Mouse (Mus musculus) Patski (cell line): ENCODE measurements around the gene Rab38. TPM values are rescaled to one million over a fixed set of nuclear protein-coding genes. Genes with fewer than 3 reads are reported as not detected.

Experiments used
- ATAC-seq: fragments of 100-300 bp; one replicate; pipeline ENCODE4 v1.8.0; 2021
- CTCF ChIA-PET: fragments of 350-600 bp; sonication (Branson Sonifier 250); formaldehyde crosslinking; loops from one replicate; lab custom pipeline; 2022; ENCODE audit warnings: inconsistent platforms; lab: Charles Lee
- POLR2A ChIA-PET: fragments of 350-600 bp; sonication (Branson Sonifier 250); formaldehyde crosslinking; loops from one replicate; lab custom pipeline; 2022; ENCODE audit warnings: antibody characterized with exemption, inconsistent platforms; lab: Charles Lee
- DNase-seq: peaks from one replicate; pipeline ENCODE4 v3.0.0-alpha.2; 2011; ENCODE audit warnings: low read depth, low spot score
- H3K27me3 ChIP-seq: fragments of 371-371 bp; one replicate; pipeline ENCODE4 v1.5.1; 2021
- CTCF ChIP-seq: fragments of 100-300 bp; IDR thresholded peaks from one replicate; pipeline ENCODE4 v1.5.1; 2021
- in situ Hi-C: fragments of 300-500 bp; cut with MboI; formaldehyde crosslinking; loops from 3 replicates; pipeline ENCODE4 v1.11.1; 2018; ENCODE audit warnings: low pct_unique_long_range_greater_than_20kb, mixed read lengths
- polyA plus RNA-seq: library from polyadenylated mRNA; unstranded; gene quantifications from one replicate; pipeline ENCODE4 v1.2.3, GENCODE M21; 2021

Gene Rab38
- polyA plus RNA-seq, 1 experiment from 2014 or later = 4.0 TPM

DNA sequence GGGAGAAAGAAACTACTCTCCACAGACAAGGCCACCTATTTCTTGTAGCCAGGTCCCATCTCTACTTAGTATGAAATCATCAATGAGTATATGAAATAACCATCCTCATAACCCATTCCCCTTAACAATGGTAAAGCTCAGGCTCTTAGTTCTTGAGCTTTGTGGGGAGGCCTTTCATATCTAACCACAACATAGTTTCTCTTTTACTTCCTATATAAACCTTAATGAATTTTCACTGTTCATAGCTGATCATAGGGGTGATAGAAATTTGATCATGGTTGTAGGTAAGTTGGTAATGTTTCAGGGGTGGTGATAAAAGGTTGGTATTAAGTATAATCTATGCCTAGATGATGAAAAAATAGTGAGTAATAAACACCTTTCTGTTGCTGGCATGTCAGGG is 12.6 kb downstream of the Rab38 start:
- in situ Hi-C loops = no loop called here
- TF ChIP-seq CTCF = no peak
- POLR2A ChIA-PET = interaction anchor here (0.7 kb wide), 1 partner anchor 17 kb away, joined by 4 read pairs; no protein-coding TSS in a partner anchor
- CTCF ChIA-PET = no interaction called here
- no peaks in the 10 kb centered on the region for H3K27me3 ChIP-seq
- ATAC-seq (no peak), DNase-seq (no peak)

DNA sequence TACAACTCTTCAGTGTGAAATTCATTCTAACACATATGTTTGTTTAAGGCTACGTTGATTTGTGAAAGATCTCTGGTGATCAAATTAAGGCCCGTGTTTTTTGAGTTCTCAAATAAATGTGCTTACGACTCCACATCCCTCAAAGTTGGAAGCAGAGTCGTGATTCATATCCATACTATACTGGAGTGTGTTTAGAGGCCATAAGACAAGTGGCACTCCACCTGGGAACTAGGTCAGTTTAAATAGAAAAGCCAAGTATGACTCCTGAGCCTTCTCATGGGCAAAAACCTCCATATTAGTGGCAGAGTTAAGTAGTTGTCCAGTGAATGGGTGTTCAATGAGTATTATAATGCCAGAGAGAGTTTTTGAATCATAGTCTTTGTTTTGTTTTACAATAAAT is 13.4 kb downstream of the Rab38 start:
- no peak for TF ChIP-seq CTCF
- ChIA-PET POLR2A (no interaction called here), CTCF (no interaction called here)
- ATAC-seq (no peak), DNase-seq (no peak)
- H3K27me3 ChIP-seq = no peaks in the 10 kb centered on the region
- in situ Hi-C loops = no loop called here

- no peak for TF ChIP-seq CTCF
- no peak for ATAC-seq
- ChIA-PET CTCF (no interaction called here), POLR2A (no interaction called here)
- no peaks in the 10 kb centered on the region for H3K27me3 ChIP-seq
- in situ Hi-C loops = no loop called here
- no peak for DNase-seq
These were observed 15.3 kb downstream of the Rab38 start for GRCm38 (mm10) chr7:88445320-88445903.

DNA sequence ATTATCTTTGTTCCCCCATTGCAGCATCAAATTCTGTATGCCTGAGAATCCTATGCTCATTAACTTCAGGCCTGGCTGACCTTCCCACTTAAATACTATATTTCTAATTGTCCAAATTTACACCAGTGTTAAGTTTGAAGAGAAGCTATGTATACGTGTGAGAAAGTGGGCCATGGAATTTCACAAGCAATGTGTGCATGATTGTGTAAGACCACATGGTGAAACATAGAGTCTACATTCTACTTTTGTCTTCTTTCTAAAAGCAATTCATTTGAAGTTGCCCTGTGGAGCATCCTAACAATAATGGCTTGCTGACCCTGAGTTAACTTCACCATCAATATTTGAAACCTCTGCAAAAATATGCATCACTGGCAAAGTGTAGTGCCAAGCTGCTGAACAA is 23.2 kb downstream of the Rab38 start:
- H3K27me3 ChIP-seq = no peaks in the 10 kb centered on the region
- no peak for DNase-seq
- ChIA-PET CTCF (interaction anchor here (1.4 kb wide), 1 partner anchor 9 kb away, joined by 5 read pairs; no protein-coding TSS in a partner anchor), POLR2A (no interaction called here)
- no peak for TF ChIP-seq CTCF
- in situ Hi-C loops = no loop called here
- no peak for ATAC-seq

DNA sequence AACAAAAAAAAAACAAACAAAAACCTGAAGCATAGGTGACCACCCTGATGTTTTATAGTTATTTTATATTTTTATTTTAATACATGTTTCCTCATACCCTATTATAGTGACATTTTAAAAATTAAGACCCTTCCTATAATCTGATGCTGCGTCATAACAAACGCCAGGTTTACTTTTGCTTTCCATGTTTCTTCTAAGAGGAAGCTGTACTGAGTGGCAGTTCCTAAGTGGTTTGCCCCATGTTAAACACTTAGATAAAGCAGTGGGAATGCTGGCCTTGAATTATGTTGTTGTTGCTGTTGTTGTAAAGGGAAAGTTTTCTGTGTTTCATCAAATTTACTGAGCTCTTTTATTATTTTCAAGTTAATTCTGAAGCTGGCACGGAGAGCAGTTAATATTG is 27.8 kb downstream of the Rab38 start:
- POLR2A ChIA-PET = no interaction called here
- no peak for TF ChIP-seq CTCF
- CTCF ChIA-PET = interaction anchor here (1.9 kb wide), 1 partner anchor 24 kb away, joined by 5 read pairs; no protein-coding TSS in a partner anchor
- H3K27me3 ChIP-seq = no peaks in the 10 kb centered on the region
- in situ Hi-C loops = no loop called here
- ATAC-seq (no peak), DNase-seq (no peak)

DNA sequence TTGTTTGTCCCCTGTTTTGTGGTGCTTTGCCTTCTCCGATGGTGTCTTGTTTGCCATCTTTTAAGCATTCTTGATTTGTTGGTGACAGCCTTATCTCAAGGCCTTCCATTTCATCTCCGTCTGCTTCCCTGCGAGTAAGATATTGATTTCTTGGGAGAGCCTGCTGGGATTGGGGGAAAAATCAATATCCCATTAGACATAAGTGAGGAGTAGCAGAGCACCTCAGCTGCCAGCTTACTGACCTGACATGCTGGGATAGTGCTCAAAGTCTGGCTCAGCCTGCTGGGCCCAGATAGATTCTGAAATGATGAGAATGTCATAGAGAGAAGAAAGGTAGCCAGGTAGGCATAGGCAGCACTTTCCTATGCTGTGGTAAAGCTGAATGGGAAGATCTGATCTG is 37.7 kb downstream of the Rab38 start:
- POLR2A ChIA-PET = no interaction called here
- ATAC-seq (no peak), DNase-seq (no peak)
- CTCF ChIA-PET = no interaction called here
- no peak for TF ChIP-seq CTCF
- in situ Hi-C loops = no loop called here
- H3K27me3 ChIP-seq = no peaks in the 10 kb centered on the region

DNA sequence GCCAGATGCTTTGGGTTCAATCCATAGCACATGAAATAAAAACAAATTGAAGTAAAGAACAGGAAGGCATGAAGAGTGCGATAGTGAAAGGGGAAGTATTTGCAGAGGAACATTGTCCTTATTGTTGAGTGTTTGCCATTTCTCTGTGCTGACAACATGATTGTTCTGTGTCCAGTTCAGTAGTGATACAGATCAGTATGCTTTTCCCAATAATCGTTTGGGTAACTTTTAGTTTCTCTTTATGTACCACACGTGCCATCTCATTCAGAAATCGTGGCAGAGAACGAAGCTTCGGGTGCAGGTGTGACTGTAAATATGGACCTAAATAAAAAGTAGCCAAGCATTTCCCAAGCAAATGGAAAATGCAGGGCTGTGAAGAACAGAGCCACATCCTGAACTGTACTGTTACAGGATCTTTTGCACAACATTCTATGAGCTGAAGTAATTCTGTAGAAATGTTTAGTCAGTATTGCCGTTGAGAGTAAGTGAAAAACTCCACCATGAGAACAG is 52.1 kb downstream of the Rab38 start:
- H3K27me3 ChIP-seq = no peaks in the 10 kb centered on the region
- ChIA-PET POLR2A (no interaction called here), CTCF (interaction anchor here (2.0 kb wide), 1 partner anchor 24 kb away, joined by 5 read pairs; no protein-coding TSS in a partner anchor)
- no peak for TF ChIP-seq CTCF
- no peak for ATAC-seq
- in situ Hi-C loops = no loop called here
- no peak for DNase-seq

GRCm38 (mm10) chr7:88482628-88483027 is 52.6 kb downstream of the Rab38 start:
- CTCF ChIA-PET = interaction anchor here (2.0 kb wide), 1 partner anchor 25 kb away, joined by 5 read pairs; no protein-coding TSS in a partner anchor
- DNase-seq (no peak), ATAC-seq (no peak)
- TF ChIP-seq CTCF = no peak
- in situ Hi-C loops = no loop called here
- no peaks in the 10 kb centered on the region for H3K27me3 ChIP-seq
- POLR2A ChIA-PET = no interaction called here

GRCm38 (mm10) chr7:88491020-88491419 is 60.9 kb downstream of the Rab38 start:
- DNase-seq (no peak), ATAC-seq (no peak)
- ChIA-PET CTCF (no interaction called here), POLR2A (no interaction called here)
- no peak for TF ChIP-seq CTCF
- in situ Hi-C loops = no loop called here
- no peaks in the 10 kb centered on the region for H3K27me3 ChIP-seq

DNA sequence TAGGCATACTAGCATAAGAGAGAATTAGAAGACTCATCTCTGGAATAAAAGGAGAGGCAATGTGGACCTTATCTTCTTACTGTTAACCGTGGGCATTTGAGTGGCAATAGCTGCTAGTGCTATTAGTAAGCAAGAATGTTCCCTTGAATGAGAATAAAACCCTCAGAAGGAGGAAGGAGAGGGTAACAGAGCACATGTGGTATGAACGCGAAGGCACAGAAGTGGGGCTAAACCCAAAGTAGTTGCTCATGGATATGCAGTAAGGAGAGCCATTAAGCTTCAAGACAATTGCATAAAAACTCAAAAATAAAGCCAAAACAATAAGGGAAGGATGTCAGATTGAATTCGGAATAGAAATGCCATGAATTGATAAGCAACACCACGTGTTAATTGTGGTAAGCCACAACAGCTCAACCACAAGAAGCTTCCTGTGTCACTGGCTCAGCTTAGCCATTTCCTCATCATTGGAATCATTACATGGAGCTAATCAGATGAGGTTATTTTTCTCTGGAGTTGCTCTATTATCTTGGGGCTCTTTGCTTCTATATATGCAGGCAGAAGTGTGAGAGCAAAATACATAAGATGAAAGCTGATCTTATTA is 72.2 kb downstream of the Rab38 start:
- POLR2A ChIA-PET = no interaction called here
- no peak for TF ChIP-seq CTCF
- no peak for DNase-seq
- ATAC-seq = no peak
- CTCF ChIA-PET = no interaction called here
- in situ Hi-C loops = no loop called here
- no peaks in the 10 kb centered on the region for H3K27me3 ChIP-seq

DNA sequence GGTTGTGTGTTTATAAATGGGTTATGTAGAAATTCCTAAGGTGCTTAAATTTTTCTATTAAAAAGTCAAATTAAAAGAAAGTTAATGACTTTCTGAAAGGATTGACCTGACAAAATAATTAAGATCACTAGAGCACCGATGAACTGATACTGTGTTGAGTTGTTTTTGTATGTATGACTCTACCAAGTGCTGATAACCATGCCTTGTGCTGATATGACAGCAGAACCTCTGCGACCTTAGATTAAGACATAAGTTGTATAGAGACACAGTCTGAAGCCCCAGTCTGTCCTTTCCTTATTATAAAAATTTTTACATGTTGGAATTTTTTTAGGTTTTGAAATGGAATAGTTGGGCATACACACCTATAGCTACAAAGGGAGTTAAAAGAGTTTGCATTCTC is 79.7 kb downstream of the Rab38 start:
- in situ Hi-C loops = no loop called here
- no peaks in the 10 kb centered on the region for H3K27me3 ChIP-seq
- ChIA-PET CTCF (no interaction called here), POLR2A (no interaction called here)
- ATAC-seq (no peak), DNase-seq (no peak)
- TF ChIP-seq CTCF = no peak
